Mouse (Mus musculus) lung, postnatal 0 days (tissue): ENCODE measurements around the gene Acox2.
A peak's percentile ranks its signal among the peaks of the same experiment; 100 is the strongest.

Experiments
- CTCF ChIP-seq: IDR thresholded peaks from 2 replicates; pipeline ENCODE4 v1.5.1; 2016; ENCODE audit warnings: antibody characterized with exemption, mild to moderate bottlenecking
- EP300 ChIP-seq: IDR thresholded peaks from 2 replicates; pipeline ENCODE4 v1.6.1; 2016; ENCODE audit warnings: antibody characterized with exemption, mild to moderate bottlenecking, control low read depth

DNA sequence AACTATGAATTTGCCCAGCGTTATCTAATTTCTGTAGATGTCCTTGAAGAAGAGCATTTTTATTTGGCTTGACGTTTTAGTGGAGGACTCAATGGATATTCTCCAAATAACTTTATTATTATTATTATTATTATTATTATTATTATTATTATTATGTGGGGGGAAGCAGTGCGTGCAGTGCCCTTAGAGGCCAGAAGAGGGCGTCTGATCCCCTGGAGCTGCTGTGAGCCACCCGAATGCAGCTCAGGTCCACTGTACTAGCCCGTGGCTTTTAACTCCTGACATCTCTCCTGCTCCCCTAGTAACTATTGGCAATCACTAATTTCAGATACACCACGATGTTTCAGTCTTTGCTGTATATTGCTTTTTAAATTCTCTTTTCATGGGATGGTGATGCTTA, 38.8 kb downstream of the Acox2 start:
- TF ChIP-seq CTCF = peak; percentile 57
- no peak for TF ChIP-seq EP300
